Mouse (Mus musculus) CD4-positive helper T cell, adult 2 months (primary cell): ENCODE measurements around the gene Gm4064.
"Not testable (repeated sequence)": the region's sequence is repeated elsewhere in the genome, so short reads cannot be mapped to it uniquely, and the experiment has no call there.

Experiments used
- DNase-seq: peaks from one replicate; pipeline ENCODE4 v3.0.0-alpha.2; 2012; ENCODE audit warnings: low read depth, missing footprints, low spot score

Gm4064 gene

DNA sequence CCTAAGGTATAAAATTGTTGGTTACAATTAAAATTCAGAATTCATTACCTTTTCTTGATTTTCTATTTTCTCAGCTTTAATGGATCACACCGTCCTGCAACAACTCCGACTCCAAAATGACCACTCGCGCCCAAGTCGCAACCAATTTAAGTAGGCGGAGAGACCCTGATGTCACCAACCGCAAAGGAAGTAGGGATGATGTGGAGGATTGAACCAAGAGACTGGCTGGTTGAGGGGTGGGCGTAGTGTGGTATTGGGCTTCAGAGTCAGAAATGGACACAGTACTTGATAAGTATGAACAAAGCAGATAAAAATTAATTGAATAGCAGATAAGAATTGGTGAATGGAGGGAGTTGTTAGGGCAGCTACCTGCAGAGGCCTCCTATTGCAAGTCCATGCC is at the start of gene Gm4064:
Gene Gm4064 (minus strand): TSS at position 101 of the 400 bp plus-strand sequence.
- not testable (repeated sequence) for DNase-seq

DNA sequence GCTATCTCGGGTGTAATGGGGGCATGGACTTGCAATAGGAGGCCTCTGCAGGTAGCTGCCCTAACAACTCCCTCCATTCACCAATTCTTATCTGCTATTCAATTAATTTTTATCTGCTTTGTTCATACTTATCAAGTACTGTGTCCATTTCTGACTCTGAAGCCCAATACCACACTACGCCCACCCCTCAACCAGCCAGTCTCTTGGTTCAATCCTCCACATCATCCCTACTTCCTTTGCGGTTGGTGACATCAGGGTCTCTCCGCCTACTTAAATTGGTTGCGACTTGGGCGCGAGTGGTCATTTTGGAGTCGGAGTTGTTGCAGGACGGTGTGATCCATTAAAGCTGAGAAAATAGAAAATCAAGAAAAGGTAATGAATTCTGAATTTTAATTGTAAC is 34.4 kb upstream of the Gm4064 start, which contains the start of the genes Rbmy and Gm10256:
Gene Rbmy (plus strand): TSS at position 301 of the 400 bp plus-strand sequence.
Gene Gm10256 (plus strand): TSS at position 320 of the 400 bp plus-strand sequence.
- not testable (repeated sequence) for DNase-seq
